Mouse (Mus musculus) kidney, embryonic 14.5 days (tissue): ENCODE data around the gene Apol9b. TPM values are rescaled to one million over a fixed set of nuclear protein-coding genes. Genes with fewer than 3 reads are reported as not detected.

ENCODE experiments used
- ATAC-seq: fragments of 200-750 bp; cut with Nextera tagmentation; 2 replicates; pipeline ENCODE4 v1.8.0; 2017; ENCODE audit warnings: moderate number of reproducible peaks, mild to moderate bottlenecking, moderate TSS enrichment, moderate library complexity; ENCODE audit not compliant: low FRiP score, low TSS enrichment
- H3K27ac ChIP-seq: fragments of 300-500 bp; sonication (generic); 2 replicates; pipeline ENCODE4 v1.5.1; 2014; ENCODE audit warnings: low read depth, mild to moderate bottlenecking, low read length, moderate library complexity, mixed read lengths
- H3K27me3 ChIP-seq: fragments of 300-500 bp; sonication (generic); 2 replicates; pipeline ENCODE4 v1.6.1; 2014; ENCODE audit warnings: mild to moderate bottlenecking, low read length; ENCODE audit not compliant: control insufficient read depth, insufficient read depth
- H3K36me3 ChIP-seq: fragments of 300-500 bp; sonication (generic); 2 replicates; pipeline ENCODE4 v1.6.1; 2014; ENCODE audit warnings: low read length, mixed read lengths; ENCODE audit not compliant: control insufficient read depth, insufficient read depth
- H3K4me1 ChIP-seq: fragments of 300-500 bp; sonication (generic); 2 replicates; pipeline ENCODE4 v1.6.1; 2014; ENCODE audit warnings: low read length, mixed read lengths; ENCODE audit not compliant: control insufficient read depth, insufficient read depth
- H3K4me2 ChIP-seq: fragments of 300-500 bp; sonication (generic); replicated peaks from 2 replicates; pipeline ENCODE4 v1.6.1; 2014; ENCODE audit warnings: low read depth, mild to moderate bottlenecking, low read length
- H3K4me3 ChIP-seq: fragments of 300-500 bp; sonication (generic); 2 replicates; pipeline ENCODE4 v1.5.1; 2014; ENCODE audit warnings: mild to moderate bottlenecking, low read length
- H3K9ac ChIP-seq: fragments of 300-500 bp; sonication (generic); 2 replicates; pipeline ENCODE4 v1.6.1; 2014; ENCODE audit warnings: low read depth, mild to moderate bottlenecking, low read length, moderate library complexity
- H3K9me3 ChIP-seq: fragments of 300-500 bp; sonication (generic); 2 replicates; pipeline ENCODE4 v1.6.1; 2016; ENCODE audit warnings: low read length; ENCODE audit not compliant: control insufficient read depth
- WGBS: fragments of 180-500 bp; shearing (Covaris S2); extraction: QIAGEN DNeasy Blood & Tissue Kit; methylation state at CpG from one replicate; pipeline ENCODE4 v1.1.7; 2014; 5-methylcytosine and 5-hydroxymethylcytosine counted together
- polyA plus RNA-seq: library from polyadenylated mRNA; unstranded; fragments of >200 nt; fragmentation: Nextera tagmentation; extraction: Ambion mirVana; gene quantifications from 2 replicates; pipeline ENCODE4 v1.2.1, GENCODE M21; 2014

Apol9b gene
- polyA plus RNA-seq, 1 experiment from 2014 or later: not detected

DNA sequence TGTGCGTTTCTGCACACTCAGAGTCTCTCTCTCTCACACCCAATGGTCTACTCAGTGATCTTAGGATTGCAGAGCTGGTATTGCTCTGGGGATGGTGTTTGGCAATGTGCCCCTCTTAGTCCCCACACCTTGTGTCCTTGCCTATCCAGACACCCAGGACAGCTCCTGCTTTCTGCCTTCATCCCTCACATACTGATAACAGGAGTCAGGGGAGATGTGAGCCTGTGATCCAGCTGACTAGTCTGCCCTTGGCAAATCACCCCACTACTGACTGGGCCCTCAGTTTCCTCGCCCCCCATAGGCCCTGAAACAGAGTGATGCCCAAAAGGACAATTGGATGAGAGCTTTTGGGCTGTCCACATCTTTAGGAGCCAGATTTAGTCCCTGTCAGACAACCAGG is 27.2 kb downstream of the Apol9b start:
- Histone ChIP-seq H3K9me3 (no peaks in the 10 kb centered on the region), H3K9ac (no peak overlapping the region), H3K36me3 (peaks cover 15% of the 10 kb centered on the region), H3K4me2 (no peak overlapping the region), H3K27me3 (no peaks in the 10 kb centered on the region), H3K4me1 (no peaks in the 10 kb centered on the region), H3K27ac (no peak overlapping the region), H3K4me3 (no peak overlapping the region)
- WGBS: 71% methylated on average over 2 of the region's 2 CpGs
- ATAC-seq: no peak

DNA sequence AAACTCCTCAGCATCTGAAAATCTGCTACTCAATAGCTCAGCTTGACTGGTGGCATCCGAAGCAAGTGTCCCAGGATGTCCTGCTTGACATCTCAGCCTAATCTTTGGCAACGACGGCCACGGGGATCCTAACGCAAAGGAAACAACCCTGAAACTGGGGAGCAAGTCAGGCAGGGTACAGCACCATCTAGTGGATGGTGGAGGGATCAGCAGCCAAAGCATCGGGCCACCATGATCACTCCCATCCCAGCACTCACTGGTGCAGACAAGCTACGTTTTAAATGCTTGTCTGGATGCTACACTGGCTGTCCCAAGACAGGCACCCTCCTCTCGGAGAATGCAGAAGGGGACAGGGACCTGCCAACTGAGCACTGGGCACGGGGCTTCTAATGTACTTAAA is 28.0 kb downstream of the Apol9b start, which contains the start of gene Apol8:
Gene Apol8, minus strand, starts transcription at position 156 of the 400 bp plus-strand sequence.
- Histone ChIP-seq H3K9me3 (no peaks in the 10 kb centered on the region), H3K36me3 (peaks cover 23% of the 10 kb centered on the region), H3K27me3 (no peaks in the 10 kb centered on the region), H3K4me1 (no peaks in the 10 kb centered on the region), H3K9ac (no peak within 1 kb of the TSS), H3K4me3 (no peak within 1 kb of the TSS), H3K27ac (no peak within 1 kb of the TSS), H3K4me2 (no peak within 1 kb of the TSS; the same call in 1 of the 2 replicates)
- no peak for ATAC-seq
- WGBS: 7% methylated on average over 9 of the region's 9 CpGs

DNA sequence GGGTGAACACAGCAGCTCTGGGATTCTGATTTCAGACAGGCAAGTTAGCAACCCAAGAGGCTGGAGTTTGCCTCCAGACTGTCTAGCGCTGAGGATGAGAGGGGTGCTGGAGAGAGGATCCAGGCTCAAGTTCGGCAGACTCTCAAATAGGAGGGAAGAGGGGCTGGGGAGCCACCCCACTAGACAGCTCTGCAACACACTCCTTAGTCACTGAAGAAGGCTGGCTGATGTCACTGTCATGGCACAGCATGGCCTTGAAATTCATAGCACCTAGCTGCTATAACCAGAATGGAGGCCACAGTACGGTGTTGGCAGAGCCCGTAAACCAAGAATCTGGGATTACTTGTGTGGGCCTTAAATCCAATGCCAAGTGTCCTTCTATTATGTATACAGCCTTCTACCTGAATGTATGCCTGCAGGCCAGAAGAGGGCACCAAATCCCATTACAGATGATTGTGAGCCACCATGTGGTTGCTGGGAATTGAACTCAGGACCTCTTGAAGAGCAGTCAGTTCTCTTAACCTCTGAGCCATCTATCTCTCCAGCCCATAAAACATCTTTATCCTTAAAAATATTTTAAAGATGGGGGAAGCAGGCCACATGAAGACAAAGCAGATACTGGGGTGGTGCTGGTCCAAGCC is 28.9 kb downstream of the Apol9b start:
- Histone ChIP-seq H3K4me1 (no peaks in the 10 kb centered on the region), H3K36me3 (peaks cover 31% of the 10 kb centered on the region), H3K27ac (no peak overlapping the region), H3K9me3 (no peaks in the 10 kb centered on the region), H3K27me3 (no peaks in the 10 kb centered on the region), H3K4me2 (no peak overlapping the region), H3K4me3 (no peak overlapping the region), H3K9ac (no peak overlapping the region)
- WGBS: 80% methylated on average over 4 of the region's 4 CpGs
- no peak for ATAC-seq

DNA sequence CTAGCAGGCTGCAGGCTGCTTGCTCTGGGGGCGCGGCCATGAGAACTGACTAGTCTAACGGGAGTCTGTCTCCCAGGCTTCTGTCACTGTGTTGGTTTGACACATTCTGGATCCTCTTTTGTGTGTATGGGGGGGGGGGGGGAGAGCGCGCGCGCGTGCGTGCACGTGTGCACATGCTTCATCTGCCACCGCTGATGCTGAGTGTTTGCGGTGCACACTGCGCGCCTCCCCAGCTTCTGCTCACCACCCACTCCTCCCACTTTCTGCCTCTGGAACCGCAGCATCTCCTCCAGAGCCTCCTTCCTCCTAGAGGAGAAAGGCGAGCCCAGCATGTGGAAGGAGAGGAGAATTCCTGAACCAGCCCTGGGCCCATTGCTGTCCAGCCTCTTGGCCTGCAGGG is 31.2 kb downstream of the Apol9b start:
- Histone ChIP-seq H3K27ac (no peak overlapping the region), H3K9me3 (no peaks in the 10 kb centered on the region), H3K4me1 (no peaks in the 10 kb centered on the region), H3K4me3 (no peak overlapping the region), H3K9ac (no peak overlapping the region), H3K36me3 (peaks cover 55% of the 10 kb centered on the region), H3K27me3 (no peaks in the 10 kb centered on the region), H3K4me2 (no peak overlapping the region)
- no peak for ATAC-seq
- WGBS: 94% methylated on average over 15 of the region's 16 CpGs

DNA sequence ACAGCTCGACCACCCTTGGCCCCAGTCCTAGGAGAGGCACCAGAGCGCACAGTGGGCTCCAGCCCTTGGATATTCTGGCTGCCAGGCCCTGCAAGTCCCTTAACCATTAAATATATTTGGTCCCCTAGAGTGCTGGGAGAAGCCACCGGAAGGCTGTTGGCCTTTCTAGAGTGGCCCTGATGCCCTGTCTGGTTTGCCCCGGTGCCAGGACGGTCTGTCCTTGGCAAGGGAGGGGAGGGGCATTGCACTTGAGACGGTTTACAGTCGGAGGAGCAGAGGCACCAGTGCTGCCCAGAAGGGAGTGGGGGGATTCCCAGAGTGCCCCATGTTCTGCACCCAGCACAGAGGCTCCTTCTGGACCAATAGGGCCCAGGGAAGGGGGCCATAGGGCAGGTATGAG is 32.2 kb downstream of the Apol9b start:
- peaks cover 65% of the 10 kb centered on the region for H3K36me3 ChIP-seq

DNA sequence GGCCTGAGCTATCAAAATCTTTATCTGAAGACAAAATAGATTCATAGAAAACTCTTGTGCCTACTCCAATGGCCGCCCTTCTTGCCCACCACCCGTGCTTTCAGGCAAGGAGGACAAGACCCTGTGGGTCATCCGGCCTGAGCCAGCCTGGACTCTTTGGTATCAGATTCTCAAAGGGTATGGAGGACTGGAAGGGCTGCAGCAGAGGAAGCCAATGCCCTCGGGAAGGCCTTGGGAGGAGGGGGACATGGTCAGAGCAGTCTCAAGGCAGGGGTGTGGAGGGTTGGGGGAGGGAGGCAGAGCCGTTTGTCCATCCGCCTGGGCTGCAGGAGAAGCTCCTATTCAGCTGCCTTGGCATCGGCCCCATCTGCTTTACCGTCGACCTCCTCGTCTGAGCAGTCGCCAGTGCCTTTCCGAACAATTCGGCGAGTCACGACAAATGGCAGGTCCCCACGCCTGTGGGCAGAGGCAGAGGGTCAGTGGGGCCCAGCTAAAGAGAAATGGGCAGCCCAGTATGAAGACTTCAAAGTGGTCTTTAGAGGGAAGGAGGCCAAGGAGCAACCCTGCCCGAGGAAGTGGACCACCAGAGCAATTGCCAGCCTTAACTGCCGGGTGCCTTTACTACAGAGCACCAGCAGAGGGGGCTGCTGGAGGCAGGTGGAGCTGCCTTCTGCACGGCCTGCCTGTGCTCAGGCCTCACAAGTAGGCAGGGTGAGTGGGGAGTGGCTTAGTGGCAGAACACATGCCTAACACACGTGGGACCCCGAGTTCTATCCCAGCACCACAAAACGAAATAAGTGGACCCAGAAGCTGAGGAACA is 32.9 kb downstream of the Apol9b start:
- 68% methylated on average over 22 of the region's 22 CpGs for WGBS
- Histone ChIP-seq H3K36me3 (peaks cover 72% of the 10 kb centered on the region), H3K27me3 (no peaks in the 10 kb centered on the region), H3K9me3 (no peaks in the 10 kb centered on the region), H3K9ac (no peak overlapping the region), H3K27ac (no peak overlapping the region), H3K4me3 (no peak overlapping the region), H3K4me2 (no peak overlapping the region), H3K4me1 (no peaks in the 10 kb centered on the region)
- no peak for ATAC-seq

More for the DNA sequence above, 32.2 kb downstream of the Apol9b start:
- H3K4me1 ChIP-seq: no peaks in the 10 kb centered on the region
- ATAC-seq: no peak
- WGBS: 93% methylated on average over 7 of the region's 7 CpGs
- H3K27ac ChIP-seq: no peak overlapping the region
- no peak overlapping the region for H3K4me2 ChIP-seq
- no peak overlapping the region for H3K9ac ChIP-seq
- H3K4me3 ChIP-seq: no peak overlapping the region
- H3K9me3 ChIP-seq: no peaks in the 10 kb centered on the region
- H3K27me3 ChIP-seq: no peaks in the 10 kb centered on the region

DNA sequence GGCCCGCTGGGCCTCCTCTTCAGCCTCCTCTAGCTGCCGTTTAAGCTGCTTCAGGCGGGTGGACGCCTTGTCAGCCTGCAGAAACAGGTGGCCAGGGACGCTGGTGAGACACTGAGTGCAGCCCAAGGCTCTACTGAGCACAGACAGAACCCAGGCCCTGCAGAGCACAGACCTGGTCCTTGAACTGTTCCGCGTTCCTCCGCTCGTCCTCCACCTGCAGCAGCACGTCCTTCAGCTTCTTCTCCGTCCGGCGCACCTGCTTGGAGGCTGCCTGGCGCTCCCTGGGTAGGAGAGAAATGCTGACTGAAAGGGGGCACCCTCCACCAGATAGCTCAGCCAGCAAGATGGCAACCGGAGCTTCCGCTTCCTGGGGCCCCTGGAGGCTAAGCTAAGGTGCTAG is 34.2 kb downstream of the Apol9b start:
- Histone ChIP-seq H3K9ac (no peak overlapping the region), H3K4me3 (no peak overlapping the region), H3K9me3 (no peaks in the 10 kb centered on the region), H3K4me1 (no peaks in the 10 kb centered on the region), H3K27me3 (no peaks in the 10 kb centered on the region), H3K27ac (no peak overlapping the region), H3K36me3 (peaks cover 85% of the 10 kb centered on the region), H3K4me2 (no peak overlapping the region)
- no peak for ATAC-seq
- 92% methylated on average over 16 of the region's 16 CpGs for WGBS

DNA sequence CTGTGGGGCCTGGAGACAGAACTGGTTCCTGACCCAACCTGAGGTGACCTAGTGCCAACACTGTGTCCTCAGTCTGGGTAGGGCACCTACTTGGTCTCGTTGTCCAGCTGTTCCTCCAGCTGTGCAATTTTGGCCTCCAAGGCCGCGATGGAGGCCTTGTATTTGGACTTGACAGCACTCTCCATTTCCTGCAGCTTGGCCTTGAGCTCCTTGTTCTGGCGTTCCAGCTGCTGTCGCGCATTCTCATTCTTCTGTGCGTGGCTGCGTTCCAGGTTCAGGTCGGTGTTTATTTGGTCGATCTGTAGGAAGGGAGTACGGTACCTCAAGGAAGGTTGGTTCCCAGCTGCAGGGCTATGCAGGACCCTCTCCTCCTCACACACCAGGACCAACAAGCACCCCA is 34.9 kb downstream of the Apol9b start:
- no peaks in the 10 kb centered on the region for H3K4me1 ChIP-seq
- no peaks in the 10 kb centered on the region for H3K9me3 ChIP-seq
- H3K4me2 ChIP-seq: no peak overlapping the region
- H3K27me3 ChIP-seq: no peaks in the 10 kb centered on the region
- 85% methylated on average over 11 of the region's 11 CpGs for WGBS
- H3K36me3 ChIP-seq: peaks cover 91% of the 10 kb centered on the region
- H3K4me3 ChIP-seq: no peak overlapping the region
- no peak overlapping the region; the same call in 1 of the 2 replicates for H3K9ac ChIP-seq
- H3K27ac ChIP-seq: no peak overlapping the region
- no peak for ATAC-seq

DNA sequence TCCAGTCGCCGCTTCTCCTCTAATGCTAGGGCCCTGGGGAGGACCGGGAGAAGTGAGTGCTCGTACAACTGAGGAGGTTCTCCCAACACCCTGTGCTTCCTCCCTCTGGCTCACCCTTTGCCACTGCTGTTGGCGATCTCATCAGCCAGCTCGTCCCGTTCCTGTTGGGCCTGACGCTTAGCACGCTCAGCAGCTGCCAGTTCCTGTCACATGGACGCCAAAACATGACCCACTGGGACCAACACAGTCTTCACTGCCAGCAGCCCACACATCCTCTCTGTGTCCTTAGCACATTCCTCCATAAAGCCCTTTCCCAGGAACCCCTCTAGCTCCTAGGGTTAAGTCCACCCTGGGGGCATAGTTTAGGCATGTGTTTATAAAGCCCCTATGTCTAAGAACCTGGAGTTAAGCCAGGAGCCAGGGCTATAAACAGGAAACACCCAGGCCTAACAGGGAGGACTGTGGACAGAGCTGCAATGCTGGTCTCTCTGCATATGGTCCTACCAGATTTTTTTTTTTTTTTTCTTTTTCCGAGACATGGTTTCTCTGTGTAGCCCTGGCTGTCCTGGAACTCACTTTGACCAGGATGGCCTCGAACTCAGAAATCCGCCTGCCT is 35.7 kb downstream of the Apol9b start:
- ATAC-seq: no peak
- H3K27me3 ChIP-seq: no peaks in the 10 kb centered on the region
- peaks cover 97% of the 10 kb centered on the region for H3K36me3 ChIP-seq
- H3K4me2 ChIP-seq: no peak overlapping the region
- H3K9me3 ChIP-seq: no peaks in the 10 kb centered on the region
- 80% methylated on average over 13 of the region's 13 CpGs for WGBS
- H3K4me1 ChIP-seq: no peaks in the 10 kb centered on the region
- no peak overlapping the region for H3K4me3 ChIP-seq
- H3K27ac ChIP-seq: no peak overlapping the region
- H3K9ac ChIP-seq: no peak overlapping the region
